Mouse (Mus musculus): ENCODE measurements around the gene Slc38a2.

The Slc38a2 gene

GRCm38 (mm10) chr15:96695455-96696421 lies 3.8 kb downstream of the Slc38a2 start:
- DNase-seq, result no peak

- no peak for DNase-seq
Measured at GRCm38 (mm10) chr15:96694988-96695387, 4.5 kb downstream of the Slc38a2 start.

- no peak for DNase-seq
Measured at GRCm38 (mm10) chr15:96693688-96694087, 5.8 kb downstream of the Slc38a2 start.

GRCm38 (mm10) chr15:96692401-96692800 lies 7.1 kb downstream of the Slc38a2 start:
- no peak for DNase-seq

GRCm38 (mm10) chr15:96691381-96691780 lies 8.1 kb downstream of the Slc38a2 start:
- no peak for DNase-seq

GRCm38 (mm10) chr15:96690829-96691228 lies 8.7 kb downstream of the Slc38a2 start:
- no peak for DNase-seq

GRCm38 (mm10) chr15:96689919-96690318 lies 9.6 kb downstream of the Slc38a2 start:
- no peak for DNase-seq

GRCm38 (mm10) chr15:96688784-96689318 lies 10.7 kb downstream of the Slc38a2 start:
- no peak for DNase-seq

- DNase-seq, result no peak
Measured at GRCm38 (mm10) chr15:96688036-96688435, 11.5 kb downstream of the Slc38a2 start.

- DNase-seq, result no peak
Measured at GRCm38 (mm10) chr15:96687366-96687765, 12.2 kb downstream of the Slc38a2 start.

GRCm38 (mm10) chr15:96686201-96687159 lies 13.1 kb downstream of the Slc38a2 start:
- no peak for DNase-seq

GRCm38 (mm10) chr15:96685273-96685672 lies 14.3 kb downstream of the Slc38a2 start:
- no peak for DNase-seq

- no peak for DNase-seq
Measured at GRCm38 (mm10) chr15:96684132-96684830, 15.2 kb downstream of the Slc38a2 start.

- DNase-seq, result no peak
Measured at GRCm38 (mm10) chr15:96678871-96679773, 20.4 kb downstream of the Slc38a2 start.

GRCm38 (mm10) chr15:96676518-96676917 lies 23.0 kb downstream of the Slc38a2 start:
- no peak for DNase-seq

GRCm38 (mm10) chr15:96675744-96676143 lies 23.8 kb downstream of the Slc38a2 start:
- DNase-seq, result no peak

GRCm38 (mm10) chr15:96675055-96675454 lies 24.5 kb downstream of the Slc38a2 start:
- no peak for DNase-seq

GRCm38 (mm10) chr15:96674089-96674488 lies 25.4 kb downstream of the Slc38a2 start:
- no peak for DNase-seq

GRCm38 (mm10) chr15:96669721-96670120 lies 29.8 kb downstream of the Slc38a2 start:
- no peak for DNase-seq

GRCm38 (mm10) chr15:96666663-96667062 lies 32.9 kb downstream of the Slc38a2 start:
- peak; percentile 29 to 61 for DNase-seq

GRCm38 (mm10) chr15:96665889-96666288 lies 33.6 kb downstream of the Slc38a2 start:
- peak; percentile 38 to 74 for DNase-seq
